Comparison of ENCODE assay signal across 28 mouse cellular contexts in genomic region chr1:105177015-105177762, GRCm38 (mm10).
DNase-seq lines count a peak whose midpoint lies in the region; ATAC-seq and TF ChIP-seq lines count a peak whose summit lies in the region.
"Had no signal": no experiment of that assay in that cellular context is flagged by ENCODE, and none has a peak within 500 bp of the region (broad histone marks: within the 10 kb centered on the region; RNA-seq: fewer than 3 reads in every experiment).

No protein-coding gene starts in this region.

- H3K4me1 ChIP-seq in liver, adult 2 months (ENCODE audit: control insufficient read depth, insufficient read depth, low read length): peaks cover 29% of the 10 kb centered on the region
- no peaks in the 10 kb centered on the region for H3K4me1 ChIP-seq in liver, embryonic 11.5 days (replicated peaks; ENCODE audit: control insufficient read depth, insufficient read depth, low read length)
- 0 out of 2 replicates have a peak, but pooled peaks cover 9% of the 10 kb centered on the region for H3K4me1 ChIP-seq in stomach, embryonic 15.5 days
- H3K4me1 ChIP-seq in neural tube, embryonic 15.5 days: peaks cover 13% of the 10 kb centered on the region
- peaks cover 12% of the 10 kb centered on the region; the same call in 1 of the 2 replicates for H3K4me1 ChIP-seq in hindbrain, embryonic 13.5 days (replicated peaks)

- peak; percentile 85 for DNase-seq in heart, adult 11 months
- DNase-seq in heart, postnatal 4 days: no peak
- peak; percentile 57 for DNase-seq in liver, adult 2 months (ENCODE audit: extremely low read depth, low read depth, low spot score)
- no peak for DNase-seq in liver, embryonic 11.5 days (ENCODE audit: low spot score)
- DNase-seq: adrenal gland, postnatal 25 days; cerebellum, adult 11-12 months; cerebellum, adult 9-11 months; gastrocnemius, postnatal 25 days; heart, adult 2 months; kidney, postnatal 14 days; liver, postnatal 0 days; lung, postnatal 36 days; thymus, adult 2 months; thymus, postnatal 36 days had no signal

- no peaks in the 10 kb centered on the region for H3K27me3 ChIP-seq in liver, adult 2 months (ENCODE audit: control insufficient read depth, insufficient read depth, low read length)
- H3K27me3 ChIP-seq in liver, embryonic 11.5 days (replicated peaks; ENCODE audit: control insufficient read depth, insufficient read depth, low read length): no peaks in the 10 kb centered on the region
- no peaks in the 10 kb centered on the region for H3K27me3 ChIP-seq in stomach, embryonic 15.5 days (replicated peaks)
- no peaks in the 10 kb centered on the region for H3K27me3 ChIP-seq in neural tube, embryonic 15.5 days (replicated peaks)
- no peaks in the 10 kb centered on the region for H3K27me3 ChIP-seq in hindbrain, embryonic 13.5 days
- H3K27me3 ChIP-seq: embryonic facial prominence, embryonic 15.5 days; forebrain, embryonic 13.5 days; heart, embryonic 12.5 days; hindbrain, embryonic 15.5 days; limb, embryonic 12.5 days; liver, embryonic 12.5 days; midbrain, embryonic 13.5 days; neural tube, embryonic 13.5 days had no signal

- peak overlapping the region; percentile 75 for H3K27ac ChIP-seq in liver, adult 2 months (replicated peaks; ENCODE audit: insufficient read depth, low read depth, low read length)
- H3K27ac ChIP-seq in liver, embryonic 11.5 days (ENCODE audit: low read depth, low read length): no peak overlapping the region
- H3K27ac ChIP-seq in stomach, embryonic 15.5 days: peak overlapping the region; percentile 77
- no peak overlapping the region for H3K27ac ChIP-seq in neural tube, embryonic 15.5 days (replicated peaks)
- no peak overlapping the region for H3K27ac ChIP-seq in hindbrain, embryonic 13.5 days
- H3K27ac ChIP-seq: embryonic facial prominence, embryonic 15.5 days; forebrain, embryonic 13.5 days; heart, adult 2 months; hindbrain, embryonic 15.5 days; layer of hippocampus, adult 2 months; left cerebral cortex, adult 2 months; limb, embryonic 12.5 days; liver, embryonic 12.5 days; midbrain, embryonic 13.5 days; neural tube, embryonic 13.5 days had no signal

- ATAC-seq in liver, embryonic 11.5 days (replicated peaks; ENCODE audit: low FRiP score): no peak
- peak; percentile 37; the same call in 1 of the 2 replicates for ATAC-seq in stomach, embryonic 15.5 days (ENCODE audit: insufficient read depth, low FRiP score, low read depth)
- ATAC-seq in neural tube, embryonic 15.5 days (ENCODE audit: low FRiP score): no peak
- ATAC-seq in hindbrain, embryonic 13.5 days (ENCODE audit: low FRiP score): no peak
- ATAC-seq: forebrain, embryonic 13.5 days; inflammation-experienced regulatory T-cells, adult 6 months; liver, embryonic 12.5 days; liver, postnatal 0 days; midbrain, embryonic 13.5 days had no signal

- H3K9ac ChIP-seq in liver, adult 2 months (ENCODE audit: low read depth, low read length): no peak overlapping the region
- H3K9ac ChIP-seq in liver, embryonic 11.5 days (ENCODE audit: low read depth, low read length): no peak overlapping the region
- no peak overlapping the region for H3K9ac ChIP-seq in stomach, embryonic 15.5 days
- H3K9ac ChIP-seq in neural tube, embryonic 15.5 days (replicated peaks): no peak overlapping the region
- no peak overlapping the region for H3K9ac ChIP-seq in hindbrain, embryonic 13.5 days
- H3K9ac ChIP-seq: embryonic facial prominence, embryonic 15.5 days; forebrain, embryonic 13.5 days; heart, embryonic 12.5 days; hindbrain, embryonic 15.5 days; limb, embryonic 12.5 days; liver, embryonic 12.5 days; liver, postnatal 0 days; midbrain, embryonic 13.5 days; neural tube, embryonic 13.5 days had no signal

- TF ChIP-seq CTCF in liver, adult 2 months (IDR thresholded peaks at IDR 0.05; ENCODE audit: low read depth, low read length): no peak

- no peaks in the 10 kb centered on the region for H3K36me3 ChIP-seq in liver, adult 2 months (ENCODE audit: control insufficient read depth, insufficient read depth, low read length)
- no peaks in the 10 kb centered on the region for H3K36me3 ChIP-seq in liver, embryonic 11.5 days (ENCODE audit: control insufficient read depth, insufficient read depth, low read length)
- no peaks in the 10 kb centered on the region for H3K36me3 ChIP-seq in stomach, embryonic 15.5 days
- no peaks in the 10 kb centered on the region for H3K36me3 ChIP-seq in neural tube, embryonic 15.5 days
- H3K36me3 ChIP-seq in hindbrain, embryonic 13.5 days: no peaks in the 10 kb centered on the region
- H3K36me3 ChIP-seq: embryonic facial prominence, embryonic 15.5 days; heart, embryonic 12.5 days; hindbrain, embryonic 15.5 days; limb, embryonic 12.5 days; liver, embryonic 12.5 days; midbrain, embryonic 13.5 days; neural tube, embryonic 13.5 days had no signal

- H3K9me3 ChIP-seq in liver, embryonic 11.5 days (ENCODE audit: control insufficient read depth, low read length): no peaks in the 10 kb centered on the region
- no peaks in the 10 kb centered on the region for H3K9me3 ChIP-seq in stomach, embryonic 15.5 days
- H3K9me3 ChIP-seq in neural tube, embryonic 15.5 days (replicated peaks): no peaks in the 10 kb centered on the region
- no peaks in the 10 kb centered on the region for H3K9me3 ChIP-seq in hindbrain, embryonic 13.5 days
- H3K9me3 ChIP-seq: embryonic facial prominence, embryonic 15.5 days; forebrain, embryonic 13.5 days; heart, embryonic 12.5 days; hindbrain, embryonic 15.5 days; limb, embryonic 12.5 days; liver, embryonic 12.5 days; midbrain, embryonic 13.5 days; neural tube, embryonic 13.5 days had no signal

- H3K4me2 ChIP-seq in liver, embryonic 11.5 days: no peak overlapping the region
- H3K4me2 ChIP-seq in stomach, embryonic 15.5 days: no peak overlapping the region
- H3K4me2 ChIP-seq in neural tube, embryonic 15.5 days: no peak overlapping the region
- H3K4me2 ChIP-seq in hindbrain, embryonic 13.5 days: no peak overlapping the region
- H3K4me2 ChIP-seq: embryonic facial prominence, embryonic 15.5 days; forebrain, embryonic 13.5 days; heart, embryonic 12.5 days; hindbrain, embryonic 15.5 days; limb, embryonic 12.5 days; liver, embryonic 12.5 days; midbrain, embryonic 13.5 days; neural tube, embryonic 13.5 days had no signal

- H3K4me3 ChIP-seq in liver, adult 2 months (ENCODE audit: insufficient read depth, low read depth, low read length): no peak overlapping the region
- H3K4me3 ChIP-seq in liver, embryonic 11.5 days (ENCODE audit: low read depth, low read length): no peak overlapping the region
- no peak overlapping the region for H3K4me3 ChIP-seq in stomach, embryonic 15.5 days (replicated peaks)
- no peak overlapping the region for H3K4me3 ChIP-seq in neural tube, embryonic 15.5 days (replicated peaks)
- no peak overlapping the region for H3K4me3 ChIP-seq in hindbrain, embryonic 13.5 days
- H3K4me3 ChIP-seq: embryonic facial prominence, embryonic 15.5 days; forebrain, embryonic 13.5 days; heart, adult 2 months; heart, embryonic 12.5 days; hindbrain, embryonic 15.5 days; layer of hippocampus, adult 2 months; left cerebral cortex, adult 2 months; limb, embryonic 12.5 days; liver, embryonic 12.5 days; midbrain, embryonic 13.5 days; neural tube, embryonic 13.5 days had no signal

- no peak for TF ChIP-seq POLR2A in liver, adult 2 months (IDR thresholded peaks at IDR 0.05; ENCODE audit: extremely low read depth, insufficient read depth, low read length)

- H3K79me2 ChIP-seq in liver, adult 2 months (ENCODE audit: control insufficient read depth, insufficient read depth, low read length): no peaks in the 10 kb centered on the region

- 53% methylated on average over 10 of the region's 10 CpGs for WGBS in liver, adult 2 months
- 71% methylated on average over 10 of the region's 10 CpGs for WGBS in liver, embryonic 11.5 days
- 46% methylated on average over 10 of the region's 10 CpGs for WGBS in stomach, embryonic 15.5 days
- WGBS in neural tube, embryonic 15.5 days: 85% methylated on average over 10 of the region's 10 CpGs
- WGBS in hindbrain, embryonic 13.5 days: 83% methylated on average over 10 of the region's 10 CpGs

Comparison
In these comparisons a context has a peak if more than half of its experiments do, and no peak if none do; other contexts are left out.
1. DNase-seq: peak in heart, adult 11 months (single experiment) and liver, adult 2 months (single experiment); none in heart, postnatal 4 days (single experiment) and liver, embryonic 11.5 days (single experiment).
2. H3K27ac ChIP-seq: peak in liver, adult 2 months (single experiment) and stomach, embryonic 15.5 days (single experiment); none in liver, embryonic 11.5 days (single experiment), neural tube, embryonic 15.5 days (single experiment) and hindbrain, embryonic 13.5 days (single experiment).